ENCODE assay signal across 14 mouse cellular contexts in the genomic region with DNA sequence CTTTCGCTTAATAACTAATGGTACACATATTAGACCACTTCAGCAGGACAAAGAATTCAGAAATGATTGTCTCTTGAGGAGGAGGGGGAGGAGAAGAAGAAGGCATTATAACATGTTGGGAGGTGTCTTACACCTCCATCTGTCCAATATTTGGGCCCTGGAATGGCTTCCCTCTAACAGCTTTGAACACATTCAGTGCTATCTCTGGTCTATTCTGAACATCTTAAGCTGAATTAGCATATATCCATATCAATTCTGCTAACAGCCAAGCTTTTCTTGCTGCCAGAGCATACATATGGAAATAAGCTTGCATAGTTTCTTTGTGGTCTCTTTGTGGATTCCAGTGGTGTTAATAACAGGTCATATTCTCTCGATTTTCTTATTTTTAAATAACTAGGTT.
"Had no signal": no experiment of that assay in that cellular context is flagged by ENCODE, and none has a peak within 500 bp of the region (broad histone marks: within the 10 kb centered on the region; RNA-seq: fewer than 3 reads in every experiment).

No protein-coding gene starts in this region.

- H3K27ac ChIP-seq: kidney, embryonic 15.5 days; left cerebral cortex, adult 2 months; limb, embryonic 15.5 days; liver, embryonic 12.5 days; neural tube, embryonic 13.5 days had no signal

- H3K9me3 ChIP-seq: kidney, embryonic 15.5 days; limb, embryonic 15.5 days; liver, embryonic 12.5 days; neural tube, embryonic 13.5 days had no signal

- H3K36me3 ChIP-seq: kidney, embryonic 15.5 days; limb, embryonic 15.5 days; liver, embryonic 12.5 days; neural tube, embryonic 13.5 days had no signal

- DNase-seq: kidney, adult 2 months; kidney, postnatal 14 days; lung, embryonic 14.5 days; lung, postnatal 10 days; retina, postnatal 1 day; right cerebral cortex, postnatal 4 days; spleen, adult 18-20 months; thymus, adult 18-20 months; thymus, postnatal 14 days had no signal

- H3K4me2 ChIP-seq: kidney, embryonic 15.5 days; limb, embryonic 15.5 days; liver, embryonic 12.5 days; lung, embryonic 14.5 days; neural tube, embryonic 13.5 days had no signal

- H3K4me1 ChIP-seq: kidney, embryonic 15.5 days; limb, embryonic 15.5 days; liver, embryonic 12.5 days; neural tube, embryonic 13.5 days had no signal

- H3K4me3 ChIP-seq: kidney, embryonic 15.5 days; left cerebral cortex, adult 2 months; limb, embryonic 15.5 days; liver, embryonic 12.5 days; neural tube, embryonic 13.5 days had no signal

- ATAC-seq: liver, embryonic 12.5 days had no signal

- H3K9ac ChIP-seq: kidney, embryonic 15.5 days; limb, embryonic 15.5 days; liver, embryonic 12.5 days; lung, embryonic 14.5 days; neural tube, embryonic 13.5 days had no signal

- H3K27me3 ChIP-seq: kidney, embryonic 15.5 days; limb, embryonic 15.5 days; liver, embryonic 12.5 days; neural tube, embryonic 13.5 days had no signal
